Mouse (Mus musculus): ENCODE measurements around the gene Rgs6.

Gene Rgs6

GRCm38 (mm10) chr12:83037798-83038560, 449.9 kb downstream of the Rgs6 start:
- WGBS, result 70% methylated on average over 25 of the region's 25 CpGs

GRCm38 (mm10) chr12:83038779-83039178, 450.7 kb downstream of the Rgs6 start:
- 67% methylated on average over 7 of the region's 7 CpGs for WGBS

GRCm38 (mm10) chr12:83039859-83040258, 451.8 kb downstream of the Rgs6 start:
- 28% methylated on average over 3 of the region's 3 CpGs for WGBS

GRCm38 (mm10) chr12:83043980-83044620, 456.0 kb downstream of the Rgs6 start:
- 40% methylated on average over 6 of the region's 6 CpGs for WGBS

GRCm38 (mm10) chr12:83044621-83044990, 456.5 kb downstream of the Rgs6 start:
- WGBS, result 31% methylated on average over 4 of the region's 4 CpGs

GRCm38 (mm10) chr12:83045001-83045531, 457.0 kb downstream of the Rgs6 start:
- WGBS, result 21% methylated on average over 12 of the region's 12 CpGs

- 90% methylated on average over 9 of the region's 9 CpGs for WGBS
These were observed 458.6 kb downstream of the Rgs6 start for GRCm38 (mm10) chr12:83046734-83047133.

- 57% methylated on average over 7 of the region's 7 CpGs for WGBS
These were observed 459.6 kb downstream of the Rgs6 start for GRCm38 (mm10) chr12:83047710-83048109.

GRCm38 (mm10) chr12:83050514-83050913, 462.4 kb downstream of the Rgs6 start:
- WGBS, result 89% methylated on average over 8 of the region's 8 CpGs

GRCm38 (mm10) chr12:83052391-83052790, 464.3 kb downstream of the Rgs6 start:
- WGBS, result 65% methylated on average over 4 of the region's 4 CpGs

GRCm38 (mm10) chr12:83055690-83056089, 467.6 kb downstream of the Rgs6 start:
- WGBS, result 92% methylated on average over 5 of the region's 5 CpGs

- 85% methylated on average over 6 of the region's 6 CpGs for WGBS
These were observed 478.3 kb downstream of the Rgs6 start for GRCm38 (mm10) chr12:83066426-83066825.

- WGBS, result 84% methylated on average over 5 of the region's 5 CpGs
These were observed 482.8 kb downstream of the Rgs6 start for GRCm38 (mm10) chr12:83070848-83071247.

- 54% methylated on average over 3 of the region's 3 CpGs for WGBS
These were observed 484.2 kb downstream of the Rgs6 start for GRCm38 (mm10) chr12:83072181-83072887.

GRCm38 (mm10) chr12:83072951-83073878, 485.1 kb downstream of the Rgs6 start:
- WGBS, result 64% methylated on average over 13 of the region's 13 CpGs

GRCm38 (mm10) chr12:83073879-83074368, 485.8 kb downstream of the Rgs6 start:
- WGBS, result 86% methylated on average over 6 of the region's 6 CpGs

- WGBS, result 93% methylated on average over 3 of the region's 3 CpGs
These were observed 488.1 kb downstream of the Rgs6 start for GRCm38 (mm10) chr12:83076179-83076578.

GRCm38 (mm10) chr12:83077486-83077885, 489.4 kb downstream of the Rgs6 start:
- WGBS, result 94% methylated on average over 2 of the region's 2 CpGs

GRCm38 (mm10) chr12:83083427-83083826, 495.3 kb downstream of the Rgs6 start:
- 92% methylated on average over 3 of the region's 4 CpGs for WGBS

- 93% methylated on average over 5 of the region's 5 CpGs for WGBS
These were observed 496.5 kb downstream of the Rgs6 start for GRCm38 (mm10) chr12:83084614-83085013.

GRCm38 (mm10) chr12:83087010-83087409, 498.9 kb downstream of the Rgs6 start:
- WGBS, result 70% methylated on average over 4 of the region's 4 CpGs
